Mouse (Mus musculus): Measurements from ENCODE around the gene Lmna. TPM values are rescaled to one million over a fixed set of nuclear protein-coding genes. Genes with fewer than 3 reads are reported as not detected.

Gene Lmna
- polyA plus RNA-seq, 1 experiment = 353 TPM

DNA sequence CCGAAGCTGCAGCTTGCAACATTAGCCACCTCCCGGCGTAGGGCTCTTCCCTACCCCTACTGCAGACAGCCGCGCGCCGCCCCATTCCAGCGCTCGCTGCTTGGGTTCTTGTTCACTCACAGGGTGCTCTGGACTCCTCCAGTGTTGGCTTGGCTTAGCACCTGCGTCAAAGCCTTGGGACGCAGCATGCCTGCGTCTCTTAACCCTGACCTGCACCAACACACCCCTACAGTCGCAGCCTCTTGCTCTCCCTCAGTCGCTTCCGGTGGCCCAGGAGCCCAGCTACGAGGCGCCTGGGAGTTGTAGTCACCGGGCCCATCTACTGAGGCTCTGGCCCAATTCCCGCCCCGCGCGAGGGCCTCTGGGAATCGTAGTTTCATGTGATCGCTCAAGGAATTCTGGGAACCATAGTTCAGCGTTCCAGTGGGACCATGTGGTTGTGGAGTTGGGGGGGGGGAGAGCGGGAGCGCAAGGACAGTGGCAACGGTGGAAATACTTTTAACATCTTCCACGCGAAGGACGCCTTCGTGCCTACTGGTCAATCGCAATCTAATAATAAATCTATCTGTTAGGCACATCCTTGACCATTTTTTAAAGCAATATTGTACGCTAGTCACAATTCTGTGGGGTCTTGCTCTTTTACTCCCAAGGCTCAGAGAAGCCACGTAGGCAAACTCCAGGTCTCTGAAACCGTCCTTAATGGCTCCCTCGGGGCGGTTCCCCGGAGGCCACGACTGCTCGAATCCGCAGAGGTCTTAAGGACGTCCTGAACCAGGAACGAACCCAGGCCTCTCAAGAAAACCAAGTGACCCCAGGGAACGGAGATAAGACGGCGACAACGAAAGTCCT, 43.1 kb upstream of the Lmna start, which contains the start of gene Lamtor2:
Gene Lamtor2, minus strand, starts transcription at position 399 of the 849 bp plus-strand sequence.
- TF ChIP-seq POLR2A (IDR thresholded peaks at IDR 0.05; ENCODE audit: low read depth, low read length) = peak; percentile 69
- TF ChIP-seq CTCF (IDR thresholded peaks at IDR 0.05; ENCODE audit: extremely low read depth, insufficient read length, insufficient replicate concordance, low read depth, low read length) = no peak
- peak within 1 kb of the TSS; percentile 72 for H3K4me3 ChIP-seq (ENCODE audit: low read depth, low read length)
- under 1% methylated on average over 48 of the region's 48 CpGs for WGBS
- peaks cover 13% of the 10 kb centered on the region for H3K4me1 ChIP-seq (ENCODE audit: control insufficient read depth, insufficient read depth, insufficient read length, low read length)
- no peaks in the 10 kb centered on the region for H3K27me3 ChIP-seq (ENCODE audit: control insufficient read depth, insufficient read depth, low read length)
- H3K36me3 ChIP-seq (ENCODE audit: control insufficient read depth, insufficient read depth, low read length) = peaks cover 15% of the 10 kb centered on the region; the same call in 1 of the 2 replicates
- peak within 1 kb of the TSS; percentile 96 for H3K27ac ChIP-seq (ENCODE audit: insufficient read depth, low read depth, low read length)

DNA sequence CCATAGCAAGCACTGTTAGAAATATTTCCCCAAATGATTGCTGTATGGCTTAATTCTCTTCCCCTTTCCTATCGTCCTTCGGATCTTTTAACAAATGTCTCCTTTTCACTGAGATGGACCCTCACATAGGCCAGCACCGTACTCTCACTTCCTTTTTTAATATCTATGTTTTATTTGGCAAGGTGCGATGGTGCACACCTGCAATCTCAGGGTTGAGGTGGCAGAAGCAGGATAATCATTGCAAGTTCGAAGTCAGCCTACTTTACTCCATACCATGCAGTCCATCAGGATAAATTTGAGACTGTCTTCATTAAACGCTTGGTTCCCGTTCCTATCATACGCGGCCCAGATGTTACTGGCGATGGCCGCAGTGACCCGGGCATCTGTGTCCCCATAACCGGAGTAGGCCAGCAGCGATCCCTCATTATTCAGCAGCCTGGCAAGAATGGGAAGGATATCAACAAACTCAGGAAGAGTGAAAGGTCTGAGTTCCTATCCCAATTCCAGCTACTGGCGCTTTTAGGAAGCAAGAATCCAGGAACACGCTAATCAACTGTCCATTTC, 42.4 kb upstream of the Lmna start:
- 3% methylated on average over 16 of the region's 16 CpGs for WGBS
- peak overlapping the region; percentile 72 for H3K27ac ChIP-seq (ENCODE audit: insufficient read depth, low read depth, low read length)
- H3K27me3 ChIP-seq (ENCODE audit: control insufficient read depth, insufficient read depth, low read length) = no peaks in the 10 kb centered on the region

DNA sequence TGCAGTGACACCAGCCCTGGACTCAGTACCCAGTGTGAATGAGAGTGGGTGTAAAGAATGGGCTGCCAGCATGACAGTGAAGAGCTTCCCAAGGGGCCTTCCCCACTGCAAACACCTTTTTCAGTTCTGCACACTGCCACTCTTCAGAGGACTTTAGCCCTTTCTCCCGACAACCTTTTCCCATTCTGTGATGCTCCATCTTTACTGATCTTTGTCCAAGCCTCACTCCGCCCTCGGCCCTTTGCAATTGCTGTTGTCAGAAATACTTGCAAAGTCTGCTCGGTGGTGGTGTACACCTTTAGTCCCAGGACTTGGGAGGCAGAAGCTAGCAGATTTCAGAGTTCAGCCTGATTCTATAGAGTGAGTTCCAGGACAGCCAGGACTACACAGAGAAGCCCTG, 41.8 kb upstream of the Lmna start:
- Histone ChIP-seq H3K4me3 (ENCODE audit: low read depth, low read length) (peak overlapping the region; percentile 3; the same call in 1 of the 2 replicates), H3K36me3 (ENCODE audit: control insufficient read depth, insufficient read depth, low read length) (peaks cover 9% of the 10 kb centered on the region; the same call in 1 of the 2 replicates), H3K27ac (ENCODE audit: insufficient read depth, low read depth, low read length) (peak overlapping the region; percentile 28; the same call in 1 of the 2 replicates), H3K4me1 (ENCODE audit: control insufficient read depth, insufficient read depth, insufficient read length, low read length) (peaks cover 20% of the 10 kb centered on the region), H3K27me3 (ENCODE audit: control insufficient read depth, insufficient read depth, low read length) (no peaks in the 10 kb centered on the region)
- 18% methylated on average over 4 of the region's 4 CpGs for WGBS
- TF ChIP-seq POLR2A (IDR thresholded peaks at IDR 0.05; ENCODE audit: low read depth, low read length) (no peak), CTCF (IDR thresholded peaks at IDR 0.05; ENCODE audit: extremely low read depth, insufficient read length, insufficient replicate concordance, low read depth, low read length) (no peak)

More for the DNA sequence above, 42.4 kb upstream of the Lmna start:
- no peak for TF ChIP-seq CTCF (IDR thresholded peaks at IDR 0.05; ENCODE audit: extremely low read depth, insufficient read length, insufficient replicate concordance, low read depth, low read length)
- TF ChIP-seq POLR2A (IDR thresholded peaks at IDR 0.05; ENCODE audit: low read depth, low read length) = no peak
- peaks cover 14% of the 10 kb centered on the region for H3K4me1 ChIP-seq (ENCODE audit: control insufficient read depth, insufficient read depth, insufficient read length, low read length)
- H3K36me3 ChIP-seq (ENCODE audit: control insufficient read depth, insufficient read depth, low read length) = peaks cover 14% of the 10 kb centered on the region; the same call in 1 of the 2 replicates
- peak overlapping the region; percentile 72 for H3K4me3 ChIP-seq (ENCODE audit: low read depth, low read length)

DNA sequence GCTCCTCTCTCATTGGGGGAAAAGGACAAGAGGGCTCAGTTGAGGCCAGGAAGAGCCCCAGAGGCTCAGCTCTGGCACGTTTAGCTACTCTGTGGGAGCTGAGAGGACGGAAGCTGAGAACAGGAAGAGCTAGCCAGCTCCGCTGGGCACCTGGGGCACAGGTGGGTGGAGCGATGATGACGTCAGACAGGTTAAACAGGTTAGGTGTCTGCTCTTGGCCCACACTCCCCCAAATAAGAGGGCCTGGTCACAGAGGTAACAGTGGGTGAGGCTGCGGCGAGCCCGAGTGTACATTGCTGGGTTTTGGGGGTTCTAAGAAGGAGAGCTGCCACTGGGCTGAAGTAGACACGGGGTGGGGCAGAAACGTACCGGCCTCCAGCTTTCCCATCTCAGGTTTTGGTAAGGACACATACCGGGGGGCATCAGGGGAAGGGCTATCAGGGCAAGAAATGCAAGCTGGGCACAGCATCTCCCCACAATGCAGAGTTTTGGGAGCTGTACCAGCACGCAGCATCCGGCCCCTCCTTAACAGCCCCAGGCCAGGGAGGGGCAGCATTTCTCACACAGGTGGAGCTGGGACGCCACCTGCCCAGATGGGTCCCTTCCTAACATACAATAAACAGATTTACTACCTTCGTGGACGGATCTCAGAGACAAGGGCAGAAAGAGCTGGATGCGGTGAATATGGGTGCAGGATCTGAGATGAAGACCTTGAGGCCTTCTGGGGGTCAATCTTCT, 38.6 kb upstream of the Lmna start, which contains the start of gene Rab25:
Gene Rab25, minus strand, starts transcription at position 121 of the 738 bp plus-strand sequence.
- H3K4me1 ChIP-seq (ENCODE audit: control insufficient read depth, insufficient read depth, insufficient read length, low read length) = peaks cover 27% of the 10 kb centered on the region
- no peaks in the 10 kb centered on the region; the same call in 1 of the 2 replicates for H3K36me3 ChIP-seq (ENCODE audit: control insufficient read depth, insufficient read depth, low read length)
- peak within 1 kb of the TSS; percentile 73 for H3K27ac ChIP-seq (ENCODE audit: insufficient read depth, low read depth, low read length)
- TF ChIP-seq POLR2A (IDR thresholded peaks at IDR 0.05; ENCODE audit: low read depth, low read length) = peak; percentile 25; the same call in 1 of the 2 replicates
- TF ChIP-seq CTCF (IDR thresholded peaks at IDR 0.05; ENCODE audit: extremely low read depth, insufficient read length, insufficient replicate concordance, low read depth, low read length) = no peak
- WGBS = 22% methylated on average over 18 of the region's 18 CpGs
- no peaks in the 10 kb centered on the region for H3K27me3 ChIP-seq (ENCODE audit: control insufficient read depth, insufficient read depth, low read length)
- H3K4me3 ChIP-seq (ENCODE audit: low read depth, low read length) = peak within 1 kb of the TSS; percentile 62

DNA sequence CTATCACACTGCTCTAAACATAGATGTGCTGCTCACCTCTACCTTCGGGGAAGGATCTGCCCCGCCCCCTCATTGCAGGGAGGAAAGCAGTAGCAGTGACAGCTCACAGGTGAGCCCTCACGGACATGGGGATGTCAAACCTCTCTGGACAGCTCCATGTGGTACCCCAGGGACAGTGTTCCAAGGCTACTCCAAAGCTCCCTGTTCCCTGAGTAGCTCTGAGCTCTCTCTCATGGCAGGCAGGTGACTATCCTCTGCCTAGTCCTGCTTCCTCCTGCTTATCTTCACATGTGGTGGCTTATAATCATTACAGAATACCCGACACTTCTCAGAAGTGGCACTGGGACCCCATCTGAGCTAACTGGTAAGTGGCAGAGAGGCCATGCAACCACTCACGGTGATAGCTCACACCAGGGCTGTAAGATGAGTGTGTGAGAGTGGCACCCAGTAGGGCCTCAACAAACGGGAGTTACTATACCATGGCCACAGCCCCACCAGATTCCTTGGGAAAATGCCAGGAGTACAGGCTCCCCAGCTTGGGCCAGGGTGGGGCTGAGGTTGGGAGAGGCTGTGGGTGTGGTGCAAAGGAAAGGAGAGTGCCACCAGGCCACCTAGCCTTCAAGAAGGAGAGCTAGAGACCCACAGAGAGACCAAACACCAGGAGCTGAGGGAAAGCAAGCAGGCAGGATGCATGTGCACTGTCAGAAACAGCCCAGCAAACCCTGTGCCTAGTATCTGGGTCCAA, 37.1 kb upstream of the Lmna start:
- Histone ChIP-seq H3K4me3 (ENCODE audit: low read depth, low read length) (peak overlapping the region; percentile 56), H3K27ac (ENCODE audit: insufficient read depth, low read depth, low read length) (peak overlapping the region; percentile 64), H3K36me3 (ENCODE audit: control insufficient read depth, insufficient read depth, low read length) (peaks cover 9% of the 10 kb centered on the region), H3K4me1 (ENCODE audit: control insufficient read depth, insufficient read depth, insufficient read length, low read length) (peaks cover 27% of the 10 kb centered on the region), H3K27me3 (ENCODE audit: control insufficient read depth, insufficient read depth, low read length) (no peaks in the 10 kb centered on the region)
- no peak for TF ChIP-seq POLR2A (IDR thresholded peaks at IDR 0.05; ENCODE audit: low read depth, low read length)
- TF ChIP-seq CTCF (IDR thresholded peaks at IDR 0.05; ENCODE audit: extremely low read depth, insufficient read length, insufficient replicate concordance, low read depth, low read length) = no peak
- 28% methylated on average over 6 of the region's 6 CpGs for WGBS

DNA sequence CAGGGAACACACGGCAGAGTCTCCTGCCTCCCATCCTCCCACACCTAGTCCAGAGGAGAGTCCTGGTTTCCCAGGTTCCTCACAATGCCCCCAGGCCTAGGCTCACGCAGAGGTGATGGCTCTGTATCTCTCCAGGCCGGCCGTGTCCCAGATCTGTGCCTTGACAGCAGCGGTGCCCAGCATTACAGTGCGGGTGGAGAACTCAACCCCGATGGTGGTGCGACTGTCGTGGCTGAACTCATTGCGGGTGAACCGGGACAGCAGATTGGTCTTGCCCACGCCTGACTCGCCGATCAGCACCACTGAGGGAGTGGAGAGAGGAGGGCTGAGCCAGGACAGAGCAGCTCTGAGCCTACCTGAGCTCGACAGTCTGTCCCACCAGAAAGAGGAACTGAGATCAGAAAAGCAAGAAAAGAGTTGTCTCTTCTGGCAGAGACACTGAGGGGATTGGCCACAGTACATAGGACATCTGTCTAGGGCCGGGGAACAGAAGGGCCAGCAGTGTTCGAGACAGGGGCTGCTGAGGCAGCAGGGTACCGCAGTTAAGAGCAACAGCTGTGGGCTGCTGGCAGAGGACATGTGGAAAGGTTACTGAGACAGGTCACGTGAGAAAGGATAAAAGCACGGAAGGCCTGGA, 35.3 kb upstream of the Lmna start:
- peaks cover 19% of the 10 kb centered on the region for H3K4me1 ChIP-seq (ENCODE audit: control insufficient read depth, insufficient read depth, insufficient read length, low read length)
- H3K4me3 ChIP-seq (ENCODE audit: low read depth, low read length) = no peak overlapping the region
- TF ChIP-seq CTCF (IDR thresholded peaks at IDR 0.05; ENCODE audit: extremely low read depth, insufficient read length, insufficient replicate concordance, low read depth, low read length) (no peak), POLR2A (IDR thresholded peaks at IDR 0.05; ENCODE audit: low read depth, low read length) (no peak)
- WGBS = 78% methylated on average over 20 of the region's 20 CpGs
- peaks cover 13% of the 10 kb centered on the region for H3K36me3 ChIP-seq (ENCODE audit: control insufficient read depth, insufficient read depth, low read length)
- no peaks in the 10 kb centered on the region for H3K27me3 ChIP-seq (ENCODE audit: control insufficient read depth, insufficient read depth, low read length)
- no peak overlapping the region for H3K27ac ChIP-seq (ENCODE audit: insufficient read depth, low read depth, low read length)

Data from small intestine, adult 2 months (tissue).